Mouse (Mus musculus): Measurements from ENCODE around the gene Tubd1. TPM values are rescaled to one million over a fixed set of nuclear protein-coding genes. Genes with fewer than 3 reads are reported as not detected.

The Tubd1 gene
- polyA plus RNA-seq, 1 experiment, result 6.6 TPM

- peaks cover 35% of the 10 kb centered on the region for H3K36me3 ChIP-seq (ENCODE audit: control insufficient read depth, insufficient read depth)
- H3K4me3 ChIP-seq, result peak overlapping the region; percentile 93
- peak overlapping the region; percentile 92 for H3K4me2 ChIP-seq (ENCODE audit: low read depth)
- no peaks in the 10 kb centered on the region for H3K27me3 ChIP-seq (ENCODE audit: control insufficient read depth, insufficient read depth, insufficient read length)
- TF ChIP-seq E2F4 (IDR thresholded peaks at IDR 0.05; ENCODE audit: insufficient read depth) (no peak), POLR2A (IDR thresholded peaks at IDR 0.05; ENCODE audit: insufficient read length, low read depth) (peak; percentile 16)
- peak overlapping the region; percentile 73 for H3ac ChIP-seq (ENCODE audit: control insufficient read depth, insufficient read length)
- peaks cover 64% of the 10 kb centered on the region for H3K79me2 ChIP-seq (ENCODE audit: control insufficient read depth, insufficient read depth)
These were observed 40.3 kb downstream of the Tubd1 start for GRCm38 (mm10) chr11:86584898-86585597.

DNA sequence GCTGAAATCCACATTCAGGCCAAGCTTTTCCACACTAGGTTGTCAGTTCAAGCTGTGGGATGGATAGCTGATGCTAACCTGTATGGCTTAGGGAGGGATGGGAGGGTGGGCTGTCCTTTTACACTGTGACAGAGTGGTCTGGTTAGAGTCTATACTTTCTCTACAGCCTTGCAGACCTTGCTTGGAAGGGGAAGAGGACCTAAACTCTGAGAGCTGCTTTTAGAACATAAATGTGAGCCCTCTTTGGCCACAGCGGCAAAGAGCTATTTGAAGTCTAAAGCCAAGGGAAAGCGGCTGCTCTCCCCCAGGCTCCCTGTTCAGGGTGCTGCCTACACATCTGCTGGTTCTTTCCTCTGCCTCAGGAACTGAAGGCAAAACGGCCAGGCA is 40.8 kb downstream of the Tubd1 start:
- H3K4me2 ChIP-seq (ENCODE audit: low read depth), result peak overlapping the region; percentile 92
- H3K36me3 ChIP-seq (ENCODE audit: control insufficient read depth, insufficient read depth), result peaks cover 38% of the 10 kb centered on the region

GRCm38 (mm10) chr11:86586177-86586867 is 41.5 kb downstream of the Tubd1 start:
- H3K4me3 ChIP-seq, result peak overlapping the region; percentile 93
- TF ChIP-seq MAX (IDR thresholded peaks at IDR 0.05; ENCODE audit: low read depth) (no peak), POLR2AphosphoS2 (IDR thresholded peaks at IDR 0.05; ENCODE audit: insufficient read length, low read depth) (peak; percentile 68), TCF3 (IDR thresholded peaks at IDR 0.05; ENCODE audit: insufficient read length, low read depth) (no peak), USF1 (IDR thresholded peaks at IDR 0.05; ENCODE audit: low read depth) (no peak), SRF (IDR thresholded peaks at IDR 0.05; ENCODE audit: control insufficient read depth, insufficient read length, low read depth) (no peak), POLR2A (IDR thresholded peaks at IDR 0.05; ENCODE audit: insufficient read length, low read depth) (peak; percentile 48), REST (IDR thresholded peaks at IDR 0.05; ENCODE audit: insufficient read depth, insufficient read length) (no peak), CEBPB (IDR thresholded peaks at IDR 0.05; ENCODE audit: insufficient read depth, poor library complexity, severe bottlenecking) (no peak), MYOG (IDR thresholded peaks at IDR 0.05; ENCODE audit: control insufficient read depth in 1 of 3, insufficient read depth in 1 of 3, insufficient read length in 2 of 3, low read depth in 2 of 3) (peak in 1 of 3 experiments; percentile 13), MYOD1 (IDR thresholded peaks at IDR 0.05; ENCODE audit: control insufficient read depth in 1 of 3, insufficient read length in 2 of 3, low read depth in 2 of 3) (no peak), E2F4 (IDR thresholded peaks at IDR 0.05; ENCODE audit: insufficient read depth) (no peak), TCF12 (IDR thresholded peaks at IDR 0.05; ENCODE audit: insufficient read depth, poor library complexity, severe bottlenecking) (no peak)
- H3ac ChIP-seq (ENCODE audit: control insufficient read depth, insufficient read length), result peak overlapping the region; percentile 73
- no peaks in the 10 kb centered on the region for H3K27me3 ChIP-seq (ENCODE audit: control insufficient read depth, insufficient read depth, insufficient read length)
- H3K36me3 ChIP-seq (ENCODE audit: control insufficient read depth, insufficient read depth), result peaks cover 42% of the 10 kb centered on the region
- H3K4me2 ChIP-seq (ENCODE audit: low read depth), result peak overlapping the region; percentile 36
- H3K79me2 ChIP-seq (ENCODE audit: control insufficient read depth, insufficient read depth), result peaks cover 76% of the 10 kb centered on the region

More for the DNA sequence above, 40.8 kb downstream of the Tubd1 start:
- peak overlapping the region; percentile 73 for H3ac ChIP-seq (ENCODE audit: control insufficient read depth, insufficient read length)
- H3K27me3 ChIP-seq (ENCODE audit: control insufficient read depth, insufficient read depth, insufficient read length), result no peaks in the 10 kb centered on the region
- TF ChIP-seq POLR2A (IDR thresholded peaks at IDR 0.05; ENCODE audit: insufficient read length, low read depth) (peak; percentile 51), MYOD1 (IDR thresholded peaks at IDR 0.05; ENCODE audit: control insufficient read depth in 1 of 3, insufficient read length in 2 of 3, low read depth in 2 of 3) (no peak), REST (IDR thresholded peaks at IDR 0.05; ENCODE audit: insufficient read depth, insufficient read length) (no peak), POLR2AphosphoS2 (IDR thresholded peaks at IDR 0.05; ENCODE audit: insufficient read length, low read depth) (peak; percentile 72)
- H3K79me2 ChIP-seq (ENCODE audit: control insufficient read depth, insufficient read depth), result peaks cover 69% of the 10 kb centered on the region
- H3K4me3 ChIP-seq, result peak overlapping the region; percentile 93

DNA sequence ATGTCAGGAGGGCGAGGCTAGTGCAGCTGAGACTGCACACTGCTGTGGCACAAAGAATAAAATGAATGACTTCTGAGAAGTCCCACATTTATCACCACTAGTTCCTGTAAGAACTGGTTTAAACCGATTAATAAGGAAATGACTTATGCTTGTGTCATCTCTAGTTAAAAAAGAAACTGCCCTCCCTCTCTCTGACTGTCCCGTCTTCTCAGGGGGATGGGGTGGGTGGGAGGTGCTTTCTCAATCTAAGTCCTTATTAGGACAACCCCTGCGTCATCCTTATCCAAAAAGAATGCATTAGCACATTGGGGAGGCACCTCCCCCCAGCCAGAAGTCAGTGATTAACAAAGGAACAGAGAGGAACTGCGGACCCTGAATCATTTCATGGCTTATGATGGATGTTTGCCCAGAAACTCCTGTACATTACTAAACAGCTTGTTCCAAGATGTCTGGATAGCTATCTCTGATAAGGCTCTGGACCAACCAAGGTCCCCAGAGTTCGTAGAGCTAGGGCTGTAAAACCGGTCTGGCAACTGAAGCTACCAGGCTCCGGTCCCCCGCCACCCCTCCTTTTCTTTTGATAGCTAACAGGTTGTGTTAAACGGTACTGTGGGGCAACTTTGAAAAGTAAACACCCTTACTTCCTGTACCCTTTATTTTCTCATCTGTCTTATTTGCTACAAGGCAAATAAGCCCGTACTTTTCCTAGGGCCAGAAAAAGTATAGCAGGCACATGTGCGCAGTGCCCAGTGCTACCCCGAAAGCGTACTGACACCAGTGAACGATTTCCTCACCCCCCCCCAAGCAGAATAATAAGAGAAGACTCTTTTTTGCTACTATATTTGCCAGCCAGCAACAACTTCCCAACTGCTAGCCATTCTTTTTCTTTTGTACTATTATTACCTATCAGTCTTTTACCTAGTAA is 42.3 kb downstream of the Tubd1 start:
- H3K79me2 ChIP-seq (ENCODE audit: control insufficient read depth, insufficient read depth), result peaks cover 83% of the 10 kb centered on the region
- no peaks in the 10 kb centered on the region for H3K27me3 ChIP-seq (ENCODE audit: control insufficient read depth, insufficient read depth, insufficient read length)
- H3ac ChIP-seq (ENCODE audit: control insufficient read depth, insufficient read length), result peak overlapping the region; percentile 4
- peak overlapping the region; percentile 93 for H3K4me3 ChIP-seq
- peaks cover 48% of the 10 kb centered on the region for H3K36me3 ChIP-seq (ENCODE audit: control insufficient read depth, insufficient read depth)
- TF ChIP-seq USF1 (IDR thresholded peaks at IDR 0.05; ENCODE audit: low read depth) (no peak), POLR2AphosphoS2 (IDR thresholded peaks at IDR 0.05; ENCODE audit: insufficient read length, low read depth) (peak; percentile 99), E2F4 (IDR thresholded peaks at IDR 0.05; ENCODE audit: insufficient read depth) (no peak), MYOD1 (IDR thresholded peaks at IDR 0.05; ENCODE audit: control insufficient read depth in 1 of 3, insufficient read length in 2 of 3, low read depth in 2 of 3) (peak in 1 of 3 experiments; percentile 27), SRF (IDR thresholded peaks at IDR 0.05; ENCODE audit: control insufficient read depth, insufficient read length, low read depth) (peak; percentile 91), MYOG (IDR thresholded peaks at IDR 0.05; ENCODE audit: control insufficient read depth in 1 of 3, insufficient read depth in 1 of 3, insufficient read length in 2 of 3, low read depth in 2 of 3) (peak in 1 of 3 experiments; percentile 14), MAX (IDR thresholded peaks at IDR 0.05; ENCODE audit: low read depth) (no peak), POLR2A (IDR thresholded peaks at IDR 0.05; ENCODE audit: insufficient read length, low read depth) (peak; percentile 96), REST (IDR thresholded peaks at IDR 0.05; ENCODE audit: insufficient read depth, insufficient read length) (peak; percentile 49), CEBPB (IDR thresholded peaks at IDR 0.05; ENCODE audit: insufficient read depth, poor library complexity, severe bottlenecking) (peak; percentile 50)
- peak overlapping the region; percentile 98 for H3K4me2 ChIP-seq (ENCODE audit: low read depth)
